In the genomic region with DNA sequence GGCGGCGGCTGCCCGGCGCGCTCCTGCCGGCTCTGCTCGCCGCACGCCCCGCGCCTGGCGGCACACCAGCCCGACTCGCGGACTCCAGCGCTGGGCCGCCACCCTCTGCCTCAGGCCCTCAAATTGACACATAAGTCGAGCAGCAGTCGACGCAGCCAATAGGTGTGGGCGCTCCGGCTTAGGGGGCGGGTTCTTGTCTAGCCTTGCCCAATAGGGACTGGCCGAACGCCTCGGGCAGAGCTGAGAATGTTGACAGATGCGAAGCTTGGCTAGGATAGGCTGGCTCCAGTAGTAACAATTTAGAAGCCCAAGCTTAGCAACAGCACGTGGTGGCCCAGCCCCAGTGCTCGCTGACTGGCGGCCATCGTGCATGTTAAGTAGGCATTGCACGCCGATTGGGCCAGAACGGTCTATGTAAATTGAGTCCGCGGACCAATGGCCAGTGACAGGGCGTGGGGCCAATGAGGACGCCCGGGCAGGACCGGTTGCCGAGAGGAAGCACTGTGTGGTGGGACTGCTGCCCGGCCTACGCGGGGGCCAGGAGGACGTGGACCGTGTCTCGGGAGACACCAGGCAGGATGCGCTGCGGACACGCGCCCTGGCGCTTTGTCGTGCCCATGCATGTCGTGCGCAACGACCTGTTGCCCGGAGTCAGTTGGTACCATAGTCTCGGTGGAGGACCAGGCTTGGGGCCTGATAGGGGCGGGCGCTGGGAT, we compare ENCODE assay signal across 8 mouse cellular contexts. TPM values are rescaled to one million over a fixed set of nuclear protein-coding genes. Genes with fewer than 3 reads are reported as not detected.
A peak's percentile ranks its signal among the peaks of the same experiment; 100 is the strongest.
DNase-seq lines count a peak whose midpoint lies in the region; ATAC-seq lines count a peak whose summit lies in the region.

Gene Mxd4, minus strand, starts transcription at position 120 of the 716 bp plus-strand sequence.

- peaks cover 47% of the 10 kb centered on the region for H3K4me1 ChIP-seq in hindbrain, embryonic 12.5 days

- WGBS in hindbrain, embryonic 12.5 days, result under 1% methylated on average over 60 of the region's 60 CpGs

- peak within 1 kb of the TSS; percentile 90 for H3K4me2 ChIP-seq in hindbrain, embryonic 12.5 days (replicated peaks)

- DNase-seq in NIH3T3 (ENCODE audit: low read depth), result peak; percentile 99
- peak; percentile 99 to 100 for DNase-seq in cerebellum, postnatal 10 days
- DNase-seq in frontal cortex, postnatal 10 days (ENCODE audit: low spot score in 2 of 2), result peak; percentile 98 to 100
- DNase-seq in layer of hippocampus, postnatal 14 days (ENCODE audit: low spot score in 2 of 2), result peak; percentile 99 to 100
- DNase-seq in lung, postnatal 14 days, result peak; percentile 99
- peak; percentile 94 for DNase-seq in retina, adult 2 months (ENCODE audit: low read depth, low spot score)
- peak; percentile 98 to 99 for DNase-seq in thymus, postnatal 36 days

- no peaks in the 10 kb centered on the region for H3K27me3 ChIP-seq in hindbrain, embryonic 12.5 days

- peak within 1 kb of the TSS; percentile 92 for H3K27ac ChIP-seq in hindbrain, embryonic 12.5 days

- no peaks in the 10 kb centered on the region for H3K9me3 ChIP-seq in hindbrain, embryonic 12.5 days (replicated peaks)

- H3K36me3 ChIP-seq in hindbrain, embryonic 12.5 days, result no peaks in the 10 kb centered on the region; the same call in 1 of the 2 replicates

- ATAC-seq in hindbrain, embryonic 12.5 days (ENCODE audit: low FRiP score), result peak; percentile 99

- H3K9ac ChIP-seq in hindbrain, embryonic 12.5 days, result peak within 1 kb of the TSS; percentile 84

- H3K4me3 ChIP-seq in hindbrain, embryonic 12.5 days, result peak within 1 kb of the TSS; percentile 91

RNA-seq across cellular contexts. Expression of gene Mxd4, which starts in this region (rescaled TPM):
- polyA plus RNA-seq in hindbrain, embryonic 12.5 days (2016; fragmentation: Nextera tagmentation; extraction: Ambion mirVana), result 33.2 and 36.5 TPM in 2 replicates
- 10 to 100 TPM; 79.2 to 89.4 TPM for total RNA-seq in layer of hippocampus, postnatal 14 days (2021)

Comparison
In these comparisons a context has a peak if more than half of its experiments do, and no peak if none do; other contexts are left out.
1. Peak in every context shown above with its lines: DNase-seq, ATAC-seq, H3K4me3 ChIP-seq and H3K27ac ChIP-seq.